Mouse (Mus musculus) MEL (cell line): ENCODE data around the gene Aim2. TPM values are rescaled to one million over a fixed set of nuclear protein-coding genes. Genes with fewer than 3 reads are reported as not detected.

ENCODE experiments used
- DNase-seq: peaks from one replicate; pipeline ENCODE4 v3.0.0; 2011; ENCODE audit warnings: low read depth, low spot score
- H3K27ac ChIP-seq: 2 replicates; pipeline ENCODE4 v1.5.1; 2012; ENCODE audit warnings: low read depth, mild to moderate bottlenecking, control low read depth, low read length, moderate library complexity; ENCODE audit not compliant: control insufficient read depth
- H3K27me3 ChIP-seq, 2 experiments: fragments of 150-350 bp in 1 of 2; sonication (generic) in 1 of 2; 2 replicates each; pipeline ENCODE4 v1.6.1; 2012; ENCODE audit warnings: low read length in 2 of 2, mild to moderate bottlenecking in 2 of 2, improper control_type of control experiment in 1 of 2, moderate library complexity in 1 of 2; ENCODE audit not compliant: insufficient read depth in 2 of 2, control insufficient read depth in 1 of 2
- H3K36me3 ChIP-seq, 2 experiments: 2 replicates each; pipeline ENCODE4 v1.6.1; 2012 to 2014; ENCODE audit warnings: low read length in 2 of 2, improper control_type of control experiment in 1 of 2, inconsistent platforms in 1 of 2, mild to moderate bottlenecking in 1 of 2; ENCODE audit not compliant: insufficient read depth in 2 of 2, control insufficient read depth in 1 of 2
- H3K4me1 ChIP-seq, 2 experiments: fragments of 150-350 bp in 1 of 2; sonication (generic) in 1 of 2; 2 replicates each; pipeline ENCODE4 v1.6.1; 2012; ENCODE audit warnings: low read length in 2 of 2, improper control_type of control experiment in 1 of 2, mild to moderate bottlenecking in 1 of 2; ENCODE audit not compliant: insufficient read depth in 2 of 2, control insufficient read depth in 1 of 2
- H3K4me3 ChIP-seq, 2 experiments: fragments of 150-350 bp in 1 of 2; sonication (generic) in 1 of 2; 2 replicates each; pipeline ENCODE4 v1.5.1; 2012; ENCODE audit warnings: low read depth in 2 of 2, low read length in 2 of 2, mild to moderate bottlenecking in 2 of 2, moderate library complexity in 2 of 2, control low read depth in 1 of 2, improper control_type of control experiment in 1 of 2; ENCODE audit not compliant: control insufficient read depth in 1 of 2, insufficient read depth in 1 of 2
- H3K79me2 ChIP-seq: 2 replicates; pipeline ENCODE4 v1.6.1; 2012; ENCODE audit warnings: mild to moderate bottlenecking, low read length, moderate library complexity; ENCODE audit not compliant: control insufficient read depth, poor library complexity, insufficient read depth
- H3K9ac ChIP-seq: 2 replicates; pipeline ENCODE4 v1.6.1; 2012; ENCODE audit warnings: low read depth, mild to moderate bottlenecking, control low read depth, low read length, moderate library complexity; ENCODE audit not compliant: control insufficient read depth, poor library complexity, severe bottlenecking
- H3K9me3 ChIP-seq: fragments of 150-350 bp; sonication (generic); replicated peaks from 2 replicates; pipeline ENCODE4 v1.6.1; 2012; ENCODE audit warnings: mild to moderate bottlenecking, low read length, improper control_type of control experiment, moderate library complexity; ENCODE audit not compliant: insufficient read depth
- CHD1 ChIP-seq: IDR thresholded peaks from 2 replicates; pipeline ENCODE4 v1.6.1; 2012; ENCODE audit warnings: low read depth, mild to moderate bottlenecking, inconsistent platforms, low read length, improper control_type of control experiment
- CHD2 ChIP-seq: IDR thresholded peaks from 2 replicates; pipeline ENCODE4 v1.6.1; 2011; ENCODE audit warnings: low read length, improper control_type of control experiment
- E2F4 ChIP-seq: IDR thresholded peaks from 2 replicates; pipeline ENCODE4 v1.6.1; 2011; ENCODE audit warnings: low read depth, low read length, improper control_type of control experiment, borderline replicate concordance
- ELF1 ChIP-seq: IDR thresholded peaks from 2 replicates; pipeline ENCODE4 v1.6.1; 2014; ENCODE audit warnings: low read depth, mild to moderate bottlenecking, inconsistent platforms, low read length, improper control_type of control experiment, moderate library complexity
- ETS1 ChIP-seq: IDR thresholded peaks from 2 replicates; pipeline ENCODE4 v1.6.1; 2012; ENCODE audit warnings: low read depth, mild to moderate bottlenecking, inconsistent platforms, low read length, improper control_type of control experiment, moderate library complexity
- GABPA ChIP-seq: IDR thresholded peaks from 2 replicates; pipeline ENCODE4 v1.6.1; 2012; ENCODE audit warnings: low read depth, mild to moderate bottlenecking, inconsistent platforms, low read length, improper control_type of control experiment, moderate library complexity
- HCFC1 ChIP-seq: IDR thresholded peaks from 2 replicates; pipeline ENCODE4 v1.6.1; 2012; ENCODE audit warnings: low read depth, mild to moderate bottlenecking, inconsistent platforms, low read length, improper control_type of control experiment, moderate library complexity
- JUND ChIP-seq: IDR thresholded peaks from 2 replicates; pipeline ENCODE4 v1.6.1; 2011; ENCODE audit warnings: low read depth, mild to moderate bottlenecking, improper control_type of control experiment, low read length
- MAFK ChIP-seq: IDR thresholded peaks from 2 replicates; pipeline ENCODE4 v1.6.1; 2011; ENCODE audit warnings: low read depth, mild to moderate bottlenecking, low read length, improper control_type of control experiment, borderline replicate concordance
- MAX ChIP-seq: IDR thresholded peaks from 2 replicates; pipeline ENCODE4 v1.6.1; 2011; ENCODE audit warnings: low read length, improper control_type of control experiment
- MAZ ChIP-seq: IDR thresholded peaks from 2 replicates; pipeline ENCODE4 v1.6.1; 2012; ENCODE audit warnings: low read depth, mild to moderate bottlenecking, inconsistent platforms, low read length, improper control_type of control experiment
- MEF2A ChIP-seq: IDR thresholded peaks from 2 replicates; pipeline ENCODE4 v1.6.1; 2014; ENCODE audit warnings: low read depth, mild to moderate bottlenecking, inconsistent platforms, low read length, improper control_type of control experiment; ENCODE audit not compliant: poor library complexity, insufficient replicate concordance, severe bottlenecking; ENCODE audit errors: extremely low read depth
- MXI1 ChIP-seq: IDR thresholded peaks from 2 replicates; pipeline ENCODE4 v1.6.1; 2011; ENCODE audit warnings: mild to moderate bottlenecking, low read depth, low read length, improper control_type of control experiment
- MYB ChIP-seq: IDR thresholded peaks from 2 replicates; pipeline ENCODE4 v1.6.1; 2011; ENCODE audit warnings: mild to moderate bottlenecking, low read depth, low read length, improper control_type of control experiment
- MYC ChIP-seq: IDR thresholded peaks from 2 replicates; pipeline ENCODE4 v1.6.1; 2011; ENCODE audit warnings: low read depth, mild to moderate bottlenecking, low read length, improper control_type of control experiment, moderate library complexity
- NRF1 ChIP-seq: IDR thresholded peaks from 2 replicates; pipeline ENCODE4 v1.6.1; 2014; ENCODE audit warnings: low read depth, mild to moderate bottlenecking, inconsistent platforms, low read length, improper control_type of control experiment, moderate library complexity; ENCODE audit not compliant: poor library complexity, insufficient read depth, severe bottlenecking
- POLR2A ChIP-seq, 2 experiments: IDR thresholded peaks; 2 replicates each; pipeline ENCODE4 v1.6.1; 2011 to 2012; ENCODE audit warnings: low read length in 2 of 2, mild to moderate bottlenecking in 2 of 2, control low read depth in 1 of 2, improper control_type of control experiment in 1 of 2, low read depth in 1 of 2, moderate library complexity in 1 of 2; ENCODE audit not compliant: control insufficient read depth in 1 of 2, insufficient read depth in 1 of 2, poor library complexity in 1 of 2
- POLR2AphosphoS2 ChIP-seq: IDR thresholded peaks from 2 replicates; pipeline ENCODE4 v1.6.1; 2011; ENCODE audit warnings: low read length, improper control_type of control experiment
- POLR2AphosphoS5 ChIP-seq: IDR thresholded peaks from 2 replicates; pipeline ENCODE4 v1.6.1; 2012; ENCODE audit warnings: low read depth, borderline replicate concordance, mild to moderate bottlenecking, inconsistent platforms, low read length, moderate library complexity, mixed read lengths
- RAD21 ChIP-seq: IDR thresholded peaks from 2 replicates; pipeline ENCODE4 v1.6.1; 2011; ENCODE audit warnings: mild to moderate bottlenecking, low read depth, low read length, improper control_type of control experiment
- RCOR1 ChIP-seq: IDR thresholded peaks from 2 replicates; pipeline ENCODE4 v1.6.1; 2012; ENCODE audit warnings: low read depth, mild to moderate bottlenecking, inconsistent platforms, low read length, improper control_type of control experiment
- SIN3A ChIP-seq: IDR thresholded peaks from 2 replicates; pipeline ENCODE4 v1.6.1; 2012; ENCODE audit warnings: low read length, improper control_type of control experiment, inconsistent platforms
- SMC3 ChIP-seq: IDR thresholded peaks from 2 replicates; pipeline ENCODE4 v1.6.1; 2011; ENCODE audit warnings: low read depth, low read length, improper control_type of control experiment
- TBP ChIP-seq: IDR thresholded peaks from 2 replicates; pipeline ENCODE4 v1.8.0; 2011; ENCODE audit warnings: low read depth, low read length, improper control_type of control experiment
- TCF12 ChIP-seq: IDR thresholded peaks from 2 replicates; pipeline ENCODE4 v1.6.1; 2014; ENCODE audit warnings: low read depth, mild to moderate bottlenecking, inconsistent platforms, low read length, improper control_type of control experiment, moderate library complexity
- UBTF ChIP-seq: IDR thresholded peaks from 2 replicates; pipeline ENCODE4 v1.6.1; 2012; ENCODE audit warnings: low read depth, mild to moderate bottlenecking, inconsistent platforms, low read length, improper control_type of control experiment, moderate library complexity, borderline replicate concordance; ENCODE audit not compliant: insufficient read depth
- ZC3H11A ChIP-seq: IDR thresholded peaks from 2 replicates; pipeline ENCODE4 v1.6.1; 2012; ENCODE audit warnings: low read depth, mild to moderate bottlenecking, inconsistent platforms, low read length, improper control_type of control experiment
- ZKSCAN1 ChIP-seq: IDR thresholded peaks from 2 replicates; pipeline ENCODE4 v1.6.1; 2012; ENCODE audit warnings: low read depth, mild to moderate bottlenecking, inconsistent platforms, low read length, improper control_type of control experiment, moderate library complexity
- ZNF384 ChIP-seq: IDR thresholded peaks from 2 replicates; pipeline ENCODE4 v1.6.1; 2012; ENCODE audit warnings: low read depth, mild to moderate bottlenecking, inconsistent platforms, low read length, improper control_type of control experiment
- polyA plus RNA-seq, 2 experiments: library from polyadenylated mRNA; stranded (reverse) in 1 of 2; unstranded in 1 of 2; fragments of >175 nt in 1 of 2; fragments of >200 nt in 1 of 2; gene quantifications; 2 replicates each; pipeline versions ENCODE4 v1.2.1 to v1.2.4; 2012; ENCODE audit warnings: low replicate concordance in 2 of 2, low read depth in 1 of 2; ENCODE audit not compliant: insufficient read length in 2 of 2, insufficient read depth in 1 of 2, missing spikeins in 1 of 2
- total RNA-seq: library from RNA; depleted of rRNA; stranded (reverse); fragments of 300-350 nt; gene quantifications from 2 replicates; pipeline ENCODE4 v1.2.3, GENCODE M21; 2012

Aim2 gene
- total and polyA plus RNA-seq, 3 experiments = 2.3 to 9.1 TPM; not detected in 1

GRCm38 (mm10) chr1:173332418-173332817 is 18.3 kb upstream of the Aim2 start:
- TF ChIP-seq RAD21 = no peak
- Histone ChIP-seq H3K36me3 (peaks cover 0 to 31% of the 10 kb centered on the region in 2 experiments; a peak in 2 of 4 replicates), H3K9ac (no peak overlapping the region), H3K4me3 (no peak overlapping the region), H3K79me2 (no peaks in the 10 kb centered on the region), H3K27ac (no peak overlapping the region), H3K27me3 (no peaks in the 10 kb centered on the region), H3K4me1 (peaks cover 18 to 54% of the 10 kb centered on the region in 2 experiments), H3K9me3 (no peaks in the 10 kb centered on the region)
- no peak for DNase-seq

GRCm38 (mm10) chr1:173333312-173334253 is 17.1 kb upstream of the Aim2 start, which contains the start of gene Ackr1:
Gene Ackr1 (minus strand): TSS chr1:173333750.
- no peaks in the 10 kb centered on the region for H3K27me3 ChIP-seq
- peak within 1 kb of the TSS; percentile 70 for H3K27ac ChIP-seq
- peaks cover 0 to 26% of the 10 kb centered on the region in 2 experiments; a peak in 2 of 4 replicates for H3K36me3 ChIP-seq
- DNase-seq = peak; percentile 81
- no peak within 1 kb of the TSS for H3K4me3 ChIP-seq
- H3K79me2 ChIP-seq = no peaks in the 10 kb centered on the region
- peak within 1 kb of the TSS; percentile 8; the same call in 1 of the 2 replicates for H3K9ac ChIP-seq
- no peaks in the 10 kb centered on the region for H3K9me3 ChIP-seq
- H3K4me1 ChIP-seq = peaks cover 12 to 47% of the 10 kb centered on the region in 2 experiments
- TF ChIP-seq TCF12 = peak; percentile 84
- no peak for TF ChIP-seq CHD1
- no peak for TF ChIP-seq CHD2
- no peak for TF ChIP-seq NRF1
- TF ChIP-seq SMC3 = no peak
- TF ChIP-seq ZC3H11A = no peak
- no peak for TF ChIP-seq ZKSCAN1
- no peak for TF ChIP-seq ELF1
- peak; percentile 16; the same call in 1 of the 2 replicates for TF ChIP-seq SIN3A
- TF ChIP-seq JUND = no peak
- no peak for TF ChIP-seq GABPA
- no peak for TF ChIP-seq MYB
- no peak for TF ChIP-seq RCOR1
- TF ChIP-seq POLR2A (IDR thresholded peaks at IDR 0.05; ENCODE audit: control insufficient read depth in 1 of 2, insufficient read depth in 1 of 2, low read depth in 1 of 2, low read length in 2 of 2, poor library complexity in 1 of 2) = no peak
- TF ChIP-seq MXI1 = no peak; the same call in 1 of the 2 replicates
- no peak for TF ChIP-seq HCFC1
- TF ChIP-seq ZNF384 = no peak
- no peak for TF ChIP-seq MYC
- no peak for TF ChIP-seq POLR2AphosphoS2
- 0 out of 2 replicates have a peak, but pooled peaks have one; percentile 41 for TF ChIP-seq MAZ
- no peak for TF ChIP-seq E2F4
- TF ChIP-seq MAFK = no peak
- no peak for TF ChIP-seq UBTF
- no peak for TF ChIP-seq MEF2A
- no peak for TF ChIP-seq RAD21
- TF ChIP-seq MAX = no peak
- TF ChIP-seq ETS1 = peak; percentile 65
- TF ChIP-seq POLR2AphosphoS5 = no peak
- TF ChIP-seq TBP = no peak
